Mouse (Mus musculus) cerebellum, adult 11 months (tissue): ENCODE results near the gene Fam186b.
A peak's percentile ranks its signal among the peaks of the same experiment; 100 is the strongest.

Experiments
- DNase-seq: peaks from one replicate; pipeline ENCODE4 v3.0.0; 2022

The Fam186b gene

DNA sequence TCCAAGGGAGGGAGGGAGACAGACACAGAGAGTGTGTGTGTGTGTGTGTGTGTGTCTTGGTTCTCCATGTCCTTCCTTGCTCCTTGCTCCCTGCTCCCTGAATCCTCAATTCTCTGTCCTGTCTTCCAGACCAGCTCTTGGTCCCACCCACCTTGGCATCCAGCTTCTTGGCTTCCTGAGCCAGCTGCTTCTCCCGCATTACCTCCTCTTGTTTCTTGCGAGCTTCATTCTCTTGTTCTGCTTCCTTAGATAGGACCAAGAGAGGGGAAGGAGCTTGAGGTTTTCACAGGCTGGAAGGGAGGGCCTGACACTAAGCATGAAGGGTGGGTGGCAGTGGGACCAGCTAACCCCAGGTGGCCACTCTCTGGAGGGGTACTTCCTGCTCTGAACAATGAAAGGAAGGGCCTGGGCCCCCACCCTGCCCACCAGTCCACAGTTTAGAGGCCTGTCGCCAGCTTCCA lies 23.8 kb upstream of the Fam186b start:
- no peak for DNase-seq

DNA sequence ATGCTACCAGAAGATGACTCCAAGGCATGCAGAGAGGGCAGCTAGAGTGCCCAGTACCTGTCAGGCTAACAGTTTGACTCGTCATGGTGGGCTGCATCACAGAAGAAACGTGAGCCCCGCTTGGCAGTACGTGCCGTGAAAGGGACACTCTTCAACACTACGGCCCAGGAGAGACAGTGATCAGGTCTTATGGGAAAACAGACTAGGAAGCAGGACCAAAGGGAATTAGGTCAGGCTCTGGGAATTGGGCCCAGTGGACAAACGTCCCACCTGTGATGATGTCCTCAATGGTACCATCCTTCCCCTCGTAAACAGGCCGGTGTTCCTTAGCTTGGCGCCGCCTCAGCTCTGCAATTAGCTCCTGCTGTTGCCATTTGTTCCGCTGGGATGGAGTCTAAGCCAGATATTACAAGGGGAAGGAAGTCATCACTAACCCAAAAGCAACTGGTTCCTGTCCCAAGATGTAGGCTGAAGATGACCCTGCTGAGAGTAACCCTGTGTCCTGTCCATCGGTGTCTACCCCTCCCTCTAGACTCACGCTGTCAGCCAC lies 23.2 kb upstream of the Fam186b start:
- peak; percentile 61 for DNase-seq

DNA sequence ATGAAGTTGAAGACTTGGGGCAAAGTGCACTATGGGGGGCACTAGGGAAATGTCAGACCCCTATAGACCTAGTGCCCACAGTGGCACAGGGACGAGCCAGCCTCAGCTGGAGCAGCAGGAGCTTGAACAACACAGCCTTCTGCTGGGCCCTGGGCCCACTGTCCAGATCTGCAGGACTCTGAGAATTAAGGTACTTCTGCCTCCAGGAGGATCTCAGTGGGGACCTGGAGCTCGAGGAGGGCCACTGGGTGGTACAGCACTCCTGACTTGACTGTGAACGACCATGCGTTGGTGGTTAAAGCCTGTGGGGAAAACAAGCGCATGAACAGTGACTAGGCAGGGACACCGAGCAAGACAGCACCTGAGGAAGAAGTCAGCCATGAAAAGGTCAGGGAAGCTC lies 22.4 kb upstream of the Fam186b start:
- DNase-seq: no peak

DNA sequence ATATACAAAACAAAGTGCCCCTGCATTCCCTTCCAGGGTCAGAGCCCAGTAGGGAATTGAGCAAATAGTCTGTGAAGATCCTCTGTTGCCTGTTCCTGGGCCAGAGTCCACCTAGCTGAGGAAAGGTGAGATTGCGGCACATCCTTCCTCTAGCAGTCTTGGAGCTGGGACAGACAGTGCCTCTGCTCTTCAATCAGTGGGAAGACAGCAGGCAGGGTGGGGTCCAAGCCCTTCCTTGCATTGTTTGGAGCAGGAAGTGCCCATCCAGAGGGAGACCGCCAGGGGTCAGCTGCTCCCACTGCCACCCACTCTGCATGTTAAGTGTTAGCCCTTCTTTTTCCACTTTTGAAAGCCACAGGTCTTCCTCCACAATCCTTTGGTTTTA lies 21.6 kb upstream of the Fam186b start:
- DNase-seq: no peak

DNA sequence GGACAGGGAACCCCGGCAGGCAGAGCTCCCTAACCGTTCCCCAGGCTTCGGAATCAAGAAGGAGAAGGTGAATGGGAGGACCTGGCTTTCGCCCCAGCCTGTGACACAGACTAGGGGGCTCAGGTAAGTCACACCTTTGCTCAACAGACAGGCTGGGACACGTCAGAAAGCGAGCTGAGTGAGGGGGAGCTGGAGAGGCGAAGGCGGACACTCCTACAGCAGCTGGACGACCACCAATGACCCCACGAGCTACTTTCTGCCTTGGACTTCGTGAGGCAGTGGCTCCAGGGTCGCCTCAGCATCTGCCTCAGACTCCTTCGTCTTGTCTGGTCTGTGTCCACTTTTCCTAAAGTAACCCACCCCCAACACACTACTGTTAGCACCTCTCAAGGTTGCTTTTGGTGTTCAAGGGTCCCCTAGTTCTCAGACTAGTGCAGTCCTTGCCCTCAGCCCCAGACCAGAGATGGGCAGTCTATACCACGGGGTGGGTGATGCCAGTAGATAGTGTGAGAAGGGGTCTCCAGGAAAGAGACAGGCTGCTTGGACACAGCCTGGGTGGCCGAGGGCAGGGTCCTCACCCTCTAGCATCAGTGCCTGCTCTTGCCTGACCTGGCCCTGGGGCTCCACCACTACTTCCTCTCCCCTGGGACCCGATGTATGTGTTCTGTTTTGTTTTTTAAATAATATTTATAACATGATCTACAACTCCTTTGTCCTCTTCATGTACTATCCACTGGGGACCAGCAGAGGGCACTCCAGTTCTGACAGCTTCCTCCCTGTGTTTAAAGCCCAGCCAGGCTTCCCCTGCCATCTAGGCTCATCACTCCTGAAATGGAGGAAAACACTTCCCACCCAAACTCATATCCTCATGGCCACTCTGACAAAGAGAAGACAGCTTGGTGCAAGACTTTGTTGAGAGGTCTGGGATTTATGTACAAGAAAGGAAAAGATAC lies 20.9 kb upstream of the Fam186b start:
- DNase-seq: peak; percentile 72

DNA sequence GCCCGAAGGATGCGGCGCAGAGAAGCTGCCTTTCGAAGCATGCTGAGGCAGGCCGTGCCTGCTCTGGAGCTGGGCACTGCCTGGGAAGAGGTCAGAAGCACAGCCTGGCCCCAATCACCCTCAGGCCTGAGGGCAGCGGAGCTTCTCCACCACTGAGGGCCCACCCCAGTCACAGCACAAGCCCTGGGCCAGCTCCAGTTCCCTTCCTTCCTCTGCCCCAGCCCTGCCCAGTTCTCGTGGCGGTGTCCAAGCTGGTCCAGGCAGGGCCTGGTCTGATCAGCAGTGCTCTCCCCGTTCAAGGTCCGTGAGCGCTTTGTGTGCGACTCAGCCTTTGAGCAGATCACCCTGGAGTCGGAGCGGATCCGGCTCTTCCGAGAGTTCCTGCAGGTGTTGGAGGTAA lies 19.2 kb upstream of the Fam186b start:
- no peak for DNase-seq

DNA sequence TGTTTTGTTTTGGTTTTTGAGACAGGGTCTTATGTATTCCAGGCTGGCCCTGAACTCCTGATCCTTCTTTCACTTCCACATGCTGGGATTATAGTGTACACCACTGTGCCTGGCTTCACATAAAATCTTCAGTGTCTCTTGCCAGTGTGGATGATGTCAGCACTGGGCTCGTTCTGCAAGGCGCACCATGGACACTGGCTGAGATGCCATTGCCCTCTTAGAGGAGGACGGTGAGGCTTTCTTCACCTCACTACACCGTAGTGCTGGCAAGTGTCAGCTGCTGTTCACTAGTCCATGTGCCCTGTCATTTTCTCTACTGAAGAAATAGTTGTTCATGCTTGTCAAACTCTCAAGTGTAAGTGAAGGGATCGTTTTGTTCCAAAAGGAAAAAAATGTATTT lies 14.9 kb upstream of the Fam186b start:
- DNase-seq: no peak

DNA sequence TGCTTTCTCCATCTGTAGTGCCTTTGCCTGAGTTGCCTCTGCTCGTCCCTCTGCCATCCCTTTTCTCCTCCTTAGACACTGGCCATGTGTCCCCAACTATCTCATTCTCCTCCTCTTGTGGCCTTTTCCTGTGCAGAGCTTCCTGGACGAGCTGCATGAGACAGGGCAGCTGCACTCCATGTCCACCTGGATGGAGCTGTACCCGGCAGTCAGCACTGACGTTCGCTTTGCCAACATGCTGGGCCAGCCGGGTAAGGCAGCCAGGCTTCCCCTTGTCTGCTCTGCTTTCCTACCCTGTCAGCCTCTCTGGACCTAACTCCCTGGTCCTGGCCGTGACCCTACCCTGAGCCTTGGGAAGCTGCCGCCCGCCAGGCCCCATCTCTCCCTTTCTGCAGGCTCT lies 13.9 kb upstream of the Fam186b start:
- no peak for DNase-seq

- DNase-seq: no peak
Measured at GRCm38 (mm10) chr15:99307476-99307875, 11.8 kb upstream of the Fam186b start.

- DNase-seq: no peak
Measured at GRCm38 (mm10) chr15:99296213-99296612, 525 bp upstream of the Fam186b start.

DNA sequence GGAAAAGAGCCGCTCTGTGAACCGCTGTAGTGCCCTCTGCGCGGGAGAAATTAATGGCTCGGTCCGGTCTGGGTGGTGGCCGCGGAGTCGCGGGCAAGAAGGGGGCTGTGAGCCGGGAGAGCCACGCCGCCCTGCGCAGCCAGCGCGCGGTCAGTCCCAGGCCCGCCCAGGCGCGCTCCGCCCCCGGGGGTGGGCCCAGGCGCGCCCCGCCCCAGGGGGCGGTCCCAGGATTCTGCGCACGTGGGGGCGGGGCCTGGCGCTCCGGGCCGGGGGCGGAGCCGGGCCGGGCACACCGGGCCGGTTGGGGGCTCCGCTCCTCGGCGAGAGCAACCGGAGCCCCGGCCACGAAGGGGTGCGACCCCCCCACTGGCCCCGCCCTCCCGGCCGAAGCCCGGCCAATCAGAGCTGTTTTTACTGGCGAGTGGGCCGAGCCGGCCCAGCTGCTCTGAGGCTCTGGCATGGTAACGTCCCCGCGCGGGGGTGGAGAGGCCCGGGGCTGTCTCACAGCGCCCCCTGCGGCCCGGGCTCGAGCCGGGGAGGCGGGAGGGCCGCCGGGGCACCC lies 794 bp downstream of the Fam186b start, which contains the start of gene Prpf40b:
Gene Prpf40b, plus strand, starts transcription at position 275 of the 562 bp plus-strand sequence.
- DNase-seq: peak; percentile 93

DNA sequence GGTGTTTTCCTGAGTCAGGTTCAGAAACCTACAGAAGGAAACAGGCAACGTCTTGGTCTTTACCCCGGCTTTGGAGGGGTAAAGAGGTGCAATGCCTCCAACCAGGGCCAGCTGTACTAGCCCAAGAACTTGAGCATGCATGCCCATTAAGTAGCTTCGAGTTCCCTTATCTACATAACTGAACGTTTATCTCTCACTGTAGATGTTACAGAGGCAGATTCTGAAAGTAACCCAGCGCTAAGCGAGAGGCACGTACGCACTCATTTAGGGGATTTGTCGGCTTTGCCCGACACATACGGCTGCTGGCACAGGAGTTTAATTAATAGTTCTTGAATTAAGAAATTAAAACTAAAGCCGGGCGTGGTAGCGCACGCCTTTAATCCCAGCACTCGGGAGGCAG lies 1.4 kb downstream of the Fam186b start:
- DNase-seq: no peak

- no peak for DNase-seq
Measured at GRCm38 (mm10) chr15:99290586-99290985, 5.1 kb downstream of the Fam186b start.

DNA sequence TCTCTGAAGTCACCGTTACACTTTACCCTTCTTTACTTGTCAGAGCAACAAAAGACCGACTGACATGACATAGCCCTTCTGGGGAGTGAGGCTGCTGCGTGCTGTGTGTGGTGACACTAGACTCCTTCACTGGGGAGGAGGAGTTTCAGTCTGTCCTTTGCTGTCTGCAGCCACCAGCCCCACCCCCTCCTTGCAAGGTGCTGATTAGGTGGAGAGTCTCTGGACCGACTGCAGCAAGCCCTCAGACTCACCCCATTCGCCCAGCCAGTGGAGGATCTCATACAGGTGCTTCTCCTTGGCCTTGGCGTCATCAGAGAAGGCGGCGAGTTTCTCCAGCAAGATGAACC lies 10.5 kb downstream of the Fam186b start:
- DNase-seq: no peak

DNA sequence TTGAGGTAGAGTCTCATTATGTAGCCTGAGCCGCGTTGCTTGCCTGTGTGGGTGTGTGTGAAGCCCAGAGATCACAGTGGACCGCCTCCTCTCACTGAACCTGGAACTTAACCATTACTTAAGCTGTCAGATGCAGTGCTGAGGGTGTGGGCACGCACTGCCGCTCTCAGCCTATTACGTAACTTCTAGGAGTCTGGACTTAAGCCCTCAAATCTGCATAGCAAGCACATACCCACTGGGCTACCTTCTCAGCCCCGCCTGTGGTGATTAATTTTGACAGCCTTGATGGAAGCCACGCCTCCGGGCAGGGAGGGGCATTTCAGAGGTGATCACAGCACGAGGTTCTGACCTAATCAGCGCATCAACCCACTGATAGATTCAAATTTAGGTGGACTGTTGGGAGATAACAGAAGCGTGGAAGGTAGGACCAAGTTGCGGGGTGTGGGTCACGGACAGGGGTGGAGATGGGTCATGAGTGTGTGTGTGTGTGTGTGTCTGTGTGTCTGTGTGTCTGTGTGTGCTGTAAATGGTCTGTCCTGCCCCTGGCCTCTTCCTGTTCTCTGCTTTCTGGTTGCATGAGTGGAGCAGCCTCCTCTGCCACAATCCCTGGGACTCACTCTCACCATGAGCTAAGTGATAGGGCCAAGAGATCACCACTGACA lies 11.0 kb downstream of the Fam186b start:
- no peak for DNase-seq

GRCm38 (mm10) chr15:99283456-99283855 lies 12.2 kb downstream of the Fam186b start:
- no peak for DNase-seq

DNA sequence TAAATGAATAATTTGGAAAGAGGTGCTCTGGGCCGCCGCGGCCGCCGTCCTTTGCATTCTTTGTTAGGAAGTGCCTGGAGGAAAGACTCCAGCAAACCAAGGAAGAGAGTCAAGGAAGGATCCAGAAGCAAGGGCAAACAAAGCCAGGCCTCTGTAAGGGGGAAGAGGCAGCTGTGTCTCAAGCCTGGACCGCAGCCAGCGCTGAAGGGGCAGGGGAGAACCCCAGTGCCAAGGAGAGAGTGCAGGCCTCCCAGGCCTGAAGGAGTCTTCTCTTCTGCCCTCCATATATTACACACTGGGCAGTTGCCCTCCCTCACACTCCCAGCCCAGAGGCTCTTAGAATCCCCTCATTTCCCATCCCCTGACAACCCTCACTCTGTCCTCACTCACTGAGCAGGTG lies 17.4 kb downstream of the Fam186b start:
- DNase-seq: no peak

DNA sequence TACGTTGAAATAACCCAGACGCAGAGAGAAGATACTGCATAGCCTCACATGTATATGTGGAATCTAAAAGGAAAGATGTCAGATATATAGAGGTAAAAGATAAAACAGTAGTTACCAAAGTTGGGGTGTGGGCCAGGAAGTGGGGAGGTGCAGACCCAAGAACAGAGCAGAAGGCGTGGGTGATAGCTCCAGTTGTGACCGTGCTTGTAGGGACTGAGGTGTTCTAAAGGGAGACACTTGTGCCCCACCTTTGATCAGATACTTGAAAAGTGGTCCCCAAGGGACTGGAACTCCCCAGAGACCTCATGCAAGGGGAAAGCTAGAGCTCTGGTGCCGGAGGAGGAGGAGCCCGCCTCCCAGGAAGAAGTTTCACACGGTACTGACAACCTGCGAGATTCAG lies 19.6 kb downstream of the Fam186b start:
- DNase-seq: no peak

GRCm38 (mm10) chr15:99265679-99266078 lies 30.0 kb downstream of the Fam186b start:
- peak; percentile 55 for DNase-seq

DNA sequence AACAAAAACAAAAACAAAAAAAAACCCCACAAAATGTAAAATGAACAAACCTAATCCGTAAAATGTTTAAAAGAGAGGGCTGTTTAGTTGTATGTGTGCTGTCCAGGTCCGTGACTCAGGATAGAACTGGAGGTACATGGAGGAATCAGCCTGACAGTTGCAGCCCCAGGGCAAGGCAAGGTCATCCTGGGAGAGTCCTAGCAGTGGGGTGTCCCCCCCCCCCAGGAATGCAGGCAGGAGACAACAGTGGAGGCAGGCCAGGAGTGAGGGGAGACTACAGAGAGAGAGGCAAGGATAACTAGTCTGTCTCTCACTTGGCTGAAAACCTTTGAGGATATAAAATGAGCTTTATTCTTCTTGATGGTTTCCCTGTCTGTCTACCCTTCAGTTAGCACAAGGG lies 31.3 kb downstream of the Fam186b start:
- DNase-seq: no peak

DNA sequence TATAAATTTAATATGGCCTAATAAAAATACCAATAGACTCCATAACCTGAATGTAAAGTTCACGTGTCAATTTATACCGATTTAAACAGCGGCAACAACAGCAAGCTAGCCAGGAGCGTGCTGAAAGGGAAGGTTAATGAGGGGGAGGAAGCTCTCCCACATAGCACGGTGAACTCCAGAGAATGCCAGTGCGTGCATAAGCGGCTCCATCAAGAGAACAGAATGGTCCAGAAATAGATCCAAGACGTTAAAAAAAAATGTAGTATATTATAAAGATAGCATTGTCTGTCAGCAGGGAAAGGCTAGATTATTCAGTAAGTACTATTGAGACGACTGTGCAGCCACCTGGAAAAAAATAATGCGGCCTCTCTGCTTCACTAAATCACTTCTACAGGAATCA lies 33.0 kb downstream of the Fam186b start:
- no peak for DNase-seq

DNA sequence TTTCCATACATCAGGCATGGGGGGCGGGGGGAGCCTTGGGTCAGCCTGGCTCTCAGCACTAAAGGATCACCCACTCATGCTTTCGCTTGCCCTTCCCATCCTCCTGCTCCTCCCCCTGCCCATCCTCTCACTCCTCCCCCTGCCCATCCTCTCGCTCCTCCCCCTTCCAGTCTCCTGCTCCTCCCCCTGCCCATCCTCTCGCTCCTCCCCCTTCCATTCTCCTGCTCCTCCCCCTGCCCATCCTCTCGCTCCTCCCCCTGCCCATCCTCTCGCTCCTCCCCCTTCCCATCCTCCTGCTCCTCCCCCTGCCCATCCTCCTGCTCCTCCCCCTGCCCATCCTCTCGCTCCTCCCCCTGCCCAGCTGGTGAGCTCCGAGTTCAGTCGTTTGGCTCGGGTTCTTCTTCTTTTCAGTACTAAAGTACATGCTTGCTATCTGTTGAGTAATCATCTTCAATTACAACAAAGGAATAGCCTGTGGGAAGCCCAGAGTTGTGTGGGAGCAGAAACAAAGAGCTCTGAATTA lies 35.9 kb downstream of the Fam186b start:
- DNase-seq: no peak

DNA sequence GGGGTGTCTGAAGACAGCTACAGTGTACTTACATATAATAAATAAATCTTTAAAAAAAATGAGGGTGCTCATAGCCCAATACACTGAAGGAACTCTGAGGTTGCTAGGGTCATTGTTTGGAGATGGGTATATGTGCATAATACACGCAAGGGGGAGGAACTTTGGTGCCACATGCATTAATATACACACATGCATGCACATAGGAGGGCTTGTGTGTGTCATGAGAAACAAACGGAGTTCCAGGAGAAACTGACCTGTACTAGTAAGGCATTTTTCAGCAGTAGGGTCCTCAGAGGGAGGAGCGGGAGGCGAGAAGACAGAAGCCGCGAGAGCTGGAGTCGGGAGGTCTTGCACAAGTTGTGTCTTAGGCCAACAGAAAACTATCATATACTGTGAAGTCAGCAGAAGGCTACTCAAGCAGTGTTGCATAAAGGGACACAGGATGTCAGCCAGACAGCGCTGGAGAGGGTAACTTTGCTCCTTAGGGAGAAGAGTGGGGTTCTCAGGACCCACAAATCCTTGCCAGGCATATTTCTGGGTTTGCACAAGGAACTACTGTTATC lies 36.4 kb downstream of the Fam186b start:
- no peak for DNase-seq
